Mouse (Mus musculus) T-helper 2 cell (primary cell): ENCODE measurements around the gene Tbx22.

Experiments used
- in situ Hi-C: fragments of 300-600 bp; cut with MboI, MseI; formaldehyde crosslinking; loops from one replicate; pipeline ENCODE4 v1.15.1; 2025; ENCODE audit warnings: high pct_unique_total_duplicates

Gene Tbx22

GRCm38 (mm10) chrX:107667664-107668063 lies at the start of gene Tbx22:
TSS of gene Tbx22 (plus strand) at chrX:107667964.
- in situ Hi-C loops: no loop called here

- in situ Hi-C loops: no loop called here
Observed at GRCm38 (mm10) chrX:107668677-107669076, 913 bp downstream of the Tbx22 start.

GRCm38 (mm10) chrX:107679203-107679602 lies 11.4 kb downstream of the Tbx22 start:
- in situ Hi-C loops: no loop called here

- in situ Hi-C loops: no loop called here
Observed at GRCm38 (mm10) chrX:107708584-107708983, 40.8 kb downstream of the Tbx22 start.

GRCm38 (mm10) chrX:107723541-107723940 lies 55.8 kb downstream of the Tbx22 start:
- in situ Hi-C loops: no loop called here
